Mouse (Mus musculus): ENCODE data around the gene Atxn7l1. TPM values are rescaled to one million over a fixed set of nuclear protein-coding genes. Genes with fewer than 3 reads are reported as not detected.

Atxn7l1 gene
- total and polyA plus RNA-seq, 2 experiments from 2014 or later: 15.8 to 24.9 TPM

DNA sequence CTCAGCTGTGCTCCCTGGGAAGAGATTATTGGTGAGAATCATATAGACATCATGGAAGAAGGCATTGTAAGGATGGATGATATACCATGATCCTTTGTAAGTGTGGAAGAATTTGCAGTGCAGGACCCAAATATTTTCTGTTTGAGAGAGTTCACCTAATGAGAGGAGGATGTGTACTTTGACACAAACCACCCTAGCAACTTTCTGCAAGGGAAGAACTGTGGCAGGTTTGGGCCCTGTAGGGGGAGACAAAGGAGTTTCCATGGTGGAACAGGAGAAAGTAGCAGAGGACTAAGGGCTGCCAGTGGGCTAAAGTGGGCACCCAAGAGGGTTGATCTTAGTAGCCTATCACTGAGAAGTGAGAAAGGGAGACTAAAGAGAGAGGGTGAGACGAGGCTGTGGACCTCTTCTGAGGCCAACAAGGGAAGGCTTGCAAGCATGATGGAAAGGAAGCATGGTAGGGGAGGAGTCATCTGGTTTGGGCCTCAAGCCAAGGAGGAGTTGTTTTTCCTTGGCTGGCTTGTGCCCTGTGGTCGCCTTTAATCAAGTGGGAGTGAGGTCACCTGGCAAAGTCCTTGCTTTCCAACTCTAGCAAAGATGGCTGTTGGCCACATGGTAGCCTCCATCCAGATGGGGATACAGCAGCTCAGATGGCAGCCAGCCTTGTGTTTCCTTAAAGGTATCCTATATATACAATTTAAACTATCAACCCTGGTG lies 243.5 kb downstream of the Atxn7l1 start:
- H3K4me3 ChIP-seq (ENCODE audit: low read length): no peak overlapping the region
- H3K27me3 ChIP-seq (ENCODE audit: insufficient read depth, low read length): no peaks in the 10 kb centered on the region
- DNase-seq (ENCODE audit: low spot score) (no peak), ATAC-seq (no peak)
- H3K9me3 ChIP-seq (ENCODE audit: low read length): no peaks in the 10 kb centered on the region
- H3K27ac ChIP-seq: no peak overlapping the region
- H3K9ac ChIP-seq (replicated peaks; ENCODE audit: low read length): no peak overlapping the region
- peaks cover 7% of the 10 kb centered on the region for H3K4me1 ChIP-seq (ENCODE audit: insufficient read depth, low read length)
- no peak overlapping the region for H3K4me2 ChIP-seq (ENCODE audit: low read depth, low read length)
- no peak for TF ChIP-seq CTCF (IDR thresholded peaks at IDR 0.05; ENCODE audit: low read depth)
- no peaks in the 10 kb centered on the region for H3K36me3 ChIP-seq (ENCODE audit: insufficient read depth, low read length)
- WGBS: 51% methylated on average over 2 of the region's 2 CpGs

DNA sequence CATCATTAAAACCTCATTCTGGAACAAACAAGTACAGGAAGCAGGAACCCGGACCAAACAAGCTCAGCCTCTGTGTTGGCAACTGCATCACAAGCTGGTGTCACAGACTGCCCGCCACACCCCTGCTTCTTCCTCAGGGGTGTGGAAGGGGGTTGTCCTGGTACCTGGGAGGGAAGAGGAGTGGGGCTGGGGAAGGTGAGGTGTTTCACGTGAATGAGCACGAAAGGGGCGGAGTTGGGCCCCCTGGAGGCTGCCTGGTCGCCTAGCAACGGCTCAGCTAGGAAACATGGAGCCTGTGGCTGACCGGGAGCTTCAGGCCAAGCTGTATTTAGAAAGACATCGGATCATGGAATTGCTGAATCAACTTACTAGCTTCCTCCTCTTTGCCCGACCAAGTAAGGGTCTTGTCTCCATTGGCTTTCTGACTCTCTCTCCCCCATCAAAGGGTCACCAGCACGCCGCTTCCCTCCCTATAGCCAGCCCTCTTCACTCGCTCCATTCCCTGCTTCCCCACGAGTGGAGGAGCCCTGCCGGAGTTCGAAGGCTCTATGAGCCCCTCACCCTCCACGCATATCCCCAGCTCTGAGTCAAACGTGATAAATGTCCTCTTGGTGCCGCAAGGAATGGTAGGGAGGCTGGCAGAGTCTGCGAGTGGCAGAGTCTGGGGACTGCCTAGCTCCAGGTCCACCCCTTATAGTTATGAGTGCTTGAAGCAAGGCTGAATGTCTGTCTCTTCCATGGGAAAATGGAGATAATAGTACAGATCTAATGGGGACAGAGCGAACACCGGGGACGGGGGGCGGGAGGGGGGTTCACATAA lies 247.5 kb downstream of the Atxn7l1 start, which contains the start of gene Efcab10:
Gene Efcab10, plus strand, starts transcription at position 51 of the 820 bp plus-strand sequence.
- Histone ChIP-seq H3K4me1 (ENCODE audit: insufficient read depth, low read length) (peaks cover 7% of the 10 kb centered on the region), H3K9me3 (ENCODE audit: low read length) (no peaks in the 10 kb centered on the region), H3K4me3 (ENCODE audit: low read length) (peak within 1 kb of the TSS; percentile 36), H3K27ac (peak within 1 kb of the TSS; percentile 77), H3K27me3 (ENCODE audit: insufficient read depth, low read length) (no peaks in the 10 kb centered on the region), H3K9ac (replicated peaks; ENCODE audit: low read length) (peak within 1 kb of the TSS; percentile 52; the same call in 1 of the 2 replicates), H3K36me3 (ENCODE audit: insufficient read depth, low read length) (no peaks in the 10 kb centered on the region), H3K4me2 (ENCODE audit: low read depth, low read length) (peak within 1 kb of the TSS; percentile 60)
- DNase-seq (ENCODE audit: low spot score) (peak; percentile 79), ATAC-seq (peak; percentile 88)
- 8% methylated on average over 24 of the region's 24 CpGs for WGBS
- peak; percentile 19; the same call in 1 of the 2 replicates for TF ChIP-seq CTCF (IDR thresholded peaks at IDR 0.05; ENCODE audit: low read depth)

DNA sequence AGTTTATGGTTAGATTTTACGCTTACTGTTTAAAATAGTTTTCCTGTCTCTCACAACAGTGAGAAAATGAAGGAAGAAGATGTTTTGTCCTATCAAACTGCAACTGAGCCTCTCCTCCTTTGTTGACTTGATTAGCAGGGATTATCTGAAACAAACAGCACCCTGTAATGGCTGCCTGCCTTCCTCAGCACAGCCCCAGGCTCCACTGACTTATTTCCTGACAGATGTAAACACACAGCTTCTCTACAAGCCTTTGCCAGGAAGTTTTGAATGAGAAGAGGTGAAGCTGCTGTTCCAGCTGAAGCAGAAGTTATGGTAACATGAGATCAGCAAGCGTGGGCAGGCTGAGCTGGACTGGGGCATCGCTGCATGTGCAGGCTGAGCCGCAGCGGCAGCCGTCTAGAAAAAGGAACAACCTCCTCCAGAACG lies 255.8 kb downstream of the Atxn7l1 start:
- DNase-seq (ENCODE audit: low spot score) (no peak), ATAC-seq (no peak)
- no peaks in the 10 kb centered on the region for H3K9me3 ChIP-seq (ENCODE audit: low read length)
- no peaks in the 10 kb centered on the region for H3K36me3 ChIP-seq (ENCODE audit: insufficient read depth, low read length)
- H3K9ac ChIP-seq (replicated peaks; ENCODE audit: low read length): no peak overlapping the region
- WGBS: 71% methylated on average over 7 of the region's 7 CpGs
- H3K27me3 ChIP-seq (ENCODE audit: insufficient read depth, low read length): no peaks in the 10 kb centered on the region
- H3K27ac ChIP-seq: no peak overlapping the region
- H3K4me3 ChIP-seq (ENCODE audit: low read length): no peak overlapping the region
- no peak overlapping the region for H3K4me2 ChIP-seq (ENCODE audit: low read depth, low read length)
- no peak for TF ChIP-seq CTCF (IDR thresholded peaks at IDR 0.05; ENCODE audit: low read depth)
- 0 out of 2 replicates have a peak, but pooled peaks cover 5% of the 10 kb centered on the region for H3K4me1 ChIP-seq (ENCODE audit: insufficient read depth, low read length)

DNA sequence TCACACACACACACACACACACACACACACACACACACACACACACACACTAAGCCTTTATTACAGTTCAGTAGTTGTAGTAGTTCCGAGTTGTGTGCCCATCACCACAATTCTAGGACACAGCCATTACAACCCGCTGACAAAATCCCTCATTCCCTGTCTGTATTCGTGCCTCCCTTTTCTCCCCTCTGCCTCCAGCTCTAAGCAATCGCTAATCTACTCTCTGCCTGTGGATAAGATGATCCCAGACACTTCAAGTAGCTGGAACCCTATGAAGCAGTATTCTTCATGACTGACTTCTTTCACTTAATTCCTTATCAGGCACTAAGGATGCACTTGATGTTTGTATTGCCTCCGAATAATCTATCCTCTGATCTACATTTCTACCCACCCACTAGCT lies 257.5 kb downstream of the Atxn7l1 start:
- no peak for ATAC-seq
- no peaks in the 10 kb centered on the region for H3K9me3 ChIP-seq (ENCODE audit: low read length)
- 0 out of 2 replicates have a peak, but pooled peaks cover 5% of the 10 kb centered on the region for H3K4me1 ChIP-seq (ENCODE audit: insufficient read depth, low read length)
- peak overlapping the region; percentile 2; the same call in 1 of the 2 replicates for H3K27ac ChIP-seq
- DNase-seq (ENCODE audit: low spot score): no peak
- no peaks in the 10 kb centered on the region for H3K36me3 ChIP-seq (ENCODE audit: insufficient read depth, low read length)
- no peak overlapping the region for H3K4me3 ChIP-seq (ENCODE audit: low read length)
- no peak for TF ChIP-seq CTCF (IDR thresholded peaks at IDR 0.05; ENCODE audit: low read depth)
- H3K9ac ChIP-seq (replicated peaks; ENCODE audit: low read length): no peak overlapping the region
- no peak overlapping the region for H3K4me2 ChIP-seq (ENCODE audit: low read depth, low read length)
- 40% methylated on average over 5 of the region's 5 CpGs for WGBS
- H3K27me3 ChIP-seq (ENCODE audit: insufficient read depth, low read length): no peaks in the 10 kb centered on the region

DNA sequence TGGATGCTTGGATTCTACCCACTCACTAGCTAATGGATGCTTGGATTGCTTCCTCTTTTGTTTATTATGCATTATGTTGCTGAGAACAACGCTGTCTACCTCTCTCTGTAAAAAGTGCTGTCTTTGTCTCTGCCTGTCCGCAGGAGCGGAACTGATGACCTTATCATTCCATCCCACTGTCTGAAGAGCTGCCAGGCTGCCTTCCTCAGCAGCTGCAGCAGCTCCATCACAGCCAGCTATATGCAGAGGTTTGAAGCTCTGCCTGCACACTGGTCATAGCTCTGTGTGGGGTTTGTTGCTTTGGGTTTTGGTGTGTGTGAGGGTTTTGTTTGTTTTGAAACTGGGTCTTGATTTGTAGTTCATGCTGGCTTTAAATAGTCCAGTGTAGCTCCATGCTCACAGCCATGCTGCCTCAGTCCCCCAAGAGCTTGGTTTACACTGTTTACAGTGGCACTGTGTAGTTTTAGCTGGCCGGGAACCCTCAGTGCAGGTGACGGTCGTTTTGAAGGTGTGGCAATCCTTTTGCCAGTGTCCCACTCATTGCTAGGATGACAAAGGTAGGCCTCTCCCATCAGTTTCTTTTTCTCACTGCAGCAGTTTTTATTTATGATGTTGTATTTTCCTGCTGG lies 258.0 kb downstream of the Atxn7l1 start:
- H3K9me3 ChIP-seq (ENCODE audit: low read length): no peaks in the 10 kb centered on the region
- H3K9ac ChIP-seq (replicated peaks; ENCODE audit: low read length): no peak overlapping the region
- no peak overlapping the region for H3K4me2 ChIP-seq (ENCODE audit: low read depth, low read length)
- 33% methylated on average over 6 of the region's 6 CpGs for WGBS
- TF ChIP-seq CTCF (IDR thresholded peaks at IDR 0.05; ENCODE audit: low read depth): no peak
- no peaks in the 10 kb centered on the region for H3K27me3 ChIP-seq (ENCODE audit: insufficient read depth, low read length)
- H3K36me3 ChIP-seq (ENCODE audit: insufficient read depth, low read length): no peaks in the 10 kb centered on the region
- H3K4me3 ChIP-seq (ENCODE audit: low read length): no peak overlapping the region
- H3K27ac ChIP-seq: peak overlapping the region; percentile 2
- DNase-seq (ENCODE audit: low spot score) (no peak), ATAC-seq (peak; percentile 61)
- H3K4me1 ChIP-seq (ENCODE audit: insufficient read depth, low read length): 0 out of 2 replicates have a peak, but pooled peaks cover 5% of the 10 kb centered on the region

DNA sequence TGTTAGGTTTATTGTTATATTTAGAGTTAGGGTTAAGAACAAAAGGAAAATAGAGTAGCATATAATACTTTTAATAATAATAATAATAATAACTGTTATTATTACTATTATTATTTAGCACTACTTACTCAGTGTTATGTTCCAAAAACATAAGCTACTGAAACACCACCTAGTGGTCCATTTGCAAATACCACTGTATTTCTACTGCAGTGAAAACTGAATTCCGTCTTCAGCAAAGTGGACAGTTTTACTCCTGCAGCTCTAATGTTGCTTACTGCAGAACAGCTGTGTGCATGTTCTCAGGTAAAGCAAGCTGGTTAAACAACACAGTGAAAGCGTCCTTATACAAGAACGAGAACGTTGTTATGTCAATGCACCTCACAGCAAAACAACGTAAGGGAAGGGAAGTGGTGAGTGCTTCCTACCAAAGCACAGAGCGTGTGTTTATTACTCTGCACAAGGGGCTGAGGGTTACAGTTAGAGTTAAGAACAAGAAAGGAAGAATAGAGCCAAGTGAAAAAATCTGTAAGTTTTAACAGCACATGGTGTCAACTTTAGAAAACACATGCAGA lies 264.2 kb downstream of the Atxn7l1 start:
- H3K4me3 ChIP-seq (ENCODE audit: low read length): no peak overlapping the region
- no peaks in the 10 kb centered on the region for H3K4me1 ChIP-seq (ENCODE audit: insufficient read depth, low read length)
- H3K4me2 ChIP-seq (ENCODE audit: low read depth, low read length): no peak overlapping the region
- H3K27me3 ChIP-seq (ENCODE audit: insufficient read depth, low read length): no peaks in the 10 kb centered on the region
- no peaks in the 10 kb centered on the region for H3K9me3 ChIP-seq (ENCODE audit: low read length)
- H3K36me3 ChIP-seq (ENCODE audit: insufficient read depth, low read length): no peaks in the 10 kb centered on the region
- no peak for ATAC-seq
- TF ChIP-seq CTCF (IDR thresholded peaks at IDR 0.05; ENCODE audit: low read depth): peak; percentile 64
- peak; percentile 64 for DNase-seq (ENCODE audit: low spot score)
- H3K9ac ChIP-seq (replicated peaks; ENCODE audit: low read length): no peak overlapping the region
- no peak overlapping the region for H3K27ac ChIP-seq
- 53% methylated on average over 6 of the region's 6 CpGs for WGBS

Other genes starting within 250 kb of the Atxn7l1 start
- 21.5 and 22.6 TPM in 2 replicates for gene Sypl, start 193.8 kb upstream of the Atxn7l1 start, total RNA-seq (2014; rRNA removed)
- 46.8 and 48.3 TPM in 2 replicates for gene Sypl, start 193.8 kb upstream of the Atxn7l1 start, polyA plus RNA-seq (2015; fragmentation: Nextera tagmentation; extraction: Ambion mirVana)
- gene Cdhr3, start 54.8 kb upstream of the Atxn7l1 start, total RNA-seq (2014; rRNA removed): 0.04 and 0.89 TPM in 2 replicates
- 0.53 and 0.81 TPM in 2 replicates for gene Cdhr3, start 54.8 kb upstream of the Atxn7l1 start, polyA plus RNA-seq (2015; fragmentation: Nextera tagmentation; extraction: Ambion mirVana)
- gene Efcab10, start 247.2 kb downstream of the Atxn7l1 start, total RNA-seq (2014; rRNA removed): not detected in 2 replicates
- 7.5 and 8.8 TPM in 2 replicates for gene Efcab10, start 247.2 kb downstream of the Atxn7l1 start, polyA plus RNA-seq (2015; fragmentation: Nextera tagmentation; extraction: Ambion mirVana)